Mouse (Mus musculus) gastrocnemius, postnatal 36 days (tissue): ENCODE results near the gene Mef2a. TPM values are rescaled to one million over a fixed set of nuclear protein-coding genes. Genes with fewer than 3 reads are reported as not detected.

Source experiments
- DNase-seq, 2 experiments: peaks; one replicate each; pipeline ENCODE4 v3.0.0; 2022
- intact Hi-C: fragments of 180-260 bp; cut with DNase I; formaldehyde crosslinking; loops from one replicate; pipeline ENCODE4 v1.15.1; 2025
- total RNA-seq, 2 experiments: library from RNA; stranded (reverse); gene quantifications; 2 replicates each; pipeline ENCODE4 v1.2.3; 2021

Mef2a gene
- total RNA-seq, 2 experiments from 2014 or later, result 73.8 to 74.0 TPM

GRCm38 (mm10) chr7:67217025-67217424 lies 155.6 kb downstream of the Mef2a start:
- intact Hi-C loops, result loop anchor here (1.0 to 10.0 kb wide), 2 partner anchors 414 to 548 kb away; no protein-coding TSS in a partner anchor
- DNase-seq, result peak; percentile 58 to 64

DNA sequence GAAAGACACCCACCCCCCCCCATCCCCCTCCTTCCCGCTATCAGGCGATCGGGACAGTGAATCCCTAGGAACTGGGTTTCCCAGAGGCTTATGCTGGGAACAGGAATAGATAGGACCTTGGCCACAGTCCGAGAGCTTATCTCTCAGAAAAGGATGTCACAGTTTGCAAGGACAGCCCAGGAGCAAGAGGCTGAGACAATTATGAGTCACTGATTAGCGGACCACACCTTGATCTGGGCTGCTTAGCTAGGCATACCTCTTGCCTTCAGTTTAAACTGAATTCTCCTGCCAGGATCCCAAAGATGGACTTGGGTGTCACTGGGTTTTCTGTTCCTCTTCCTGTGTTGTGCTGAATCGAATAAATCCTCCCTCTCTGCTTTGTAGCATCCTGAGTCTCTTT lies 156.3 kb downstream of the Mef2a start:
- DNase-seq, result no peak
- intact Hi-C loops, result loop anchor here (10.0 kb wide), 1 partner anchor 548 kb away; no protein-coding TSS in a partner anchor

DNA sequence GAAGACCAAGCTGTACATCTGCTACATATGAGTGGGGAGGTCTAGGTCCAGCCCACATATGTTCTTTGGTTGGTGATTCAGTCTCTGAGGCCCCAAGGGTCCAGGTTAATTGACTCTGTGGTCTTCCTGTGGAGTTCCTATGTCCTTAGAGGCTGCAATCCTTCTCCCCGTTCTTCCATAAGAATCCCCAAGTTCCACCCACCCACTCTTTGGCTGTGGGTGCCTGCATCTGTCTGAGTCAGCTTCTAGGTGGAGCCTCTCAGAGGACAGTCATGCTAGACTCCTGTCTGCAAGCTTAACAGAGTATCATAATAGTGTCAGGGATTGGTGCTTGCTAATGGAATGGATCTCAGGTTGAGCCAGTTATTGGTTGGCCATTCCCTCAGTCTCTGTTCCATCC lies 159.1 kb downstream of the Mef2a start:
- intact Hi-C loops, result loop anchor here (10.0 kb wide), 1 partner anchor 551 kb away; no protein-coding TSS in a partner anchor
- no peak for DNase-seq

DNA sequence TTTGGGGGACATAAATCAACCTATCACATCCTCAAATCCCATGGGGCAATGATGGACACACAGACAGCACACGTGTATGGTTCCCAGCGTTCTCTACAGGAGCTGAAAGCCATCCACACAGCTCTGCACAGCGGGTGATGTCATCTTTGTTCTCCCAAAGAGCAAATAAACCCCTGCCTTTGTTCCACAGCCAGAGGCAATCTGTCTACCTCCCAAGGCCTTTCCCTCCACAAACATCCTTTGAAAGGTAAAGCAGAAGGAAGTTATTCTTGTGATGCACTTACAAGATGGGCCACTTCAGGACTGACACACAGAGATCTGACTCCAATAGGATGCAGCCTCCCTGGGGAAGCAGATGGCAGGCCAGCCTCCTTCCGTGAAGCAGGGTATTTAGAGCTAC lies 160.7 kb downstream of the Mef2a start:
- no peak for DNase-seq
- intact Hi-C loops, result loop anchor here (10.0 kb wide), 1 partner anchor 553 kb away; no protein-coding TSS in a partner anchor

GRCm38 (mm10) chr7:67211341-67211740 lies 161.3 kb downstream of the Mef2a start:
- no peak for DNase-seq
- intact Hi-C loops, result loop anchor here (10.0 kb wide), 1 partner anchor 553 kb away; no protein-coding TSS in a partner anchor

GRCm38 (mm10) chr7:67210004-67210833 lies 162.4 kb downstream of the Mef2a start:
- intact Hi-C loops, result loop anchor here (10.0 kb wide), 1 partner anchor 555 kb away; no protein-coding TSS in a partner anchor
- no peak for DNase-seq

- DNase-seq, result no peak
- intact Hi-C loops, result no loop called here
Observed at GRCm38 (mm10) chr7:67208317-67208716, 164.3 kb downstream of the Mef2a start.

DNA sequence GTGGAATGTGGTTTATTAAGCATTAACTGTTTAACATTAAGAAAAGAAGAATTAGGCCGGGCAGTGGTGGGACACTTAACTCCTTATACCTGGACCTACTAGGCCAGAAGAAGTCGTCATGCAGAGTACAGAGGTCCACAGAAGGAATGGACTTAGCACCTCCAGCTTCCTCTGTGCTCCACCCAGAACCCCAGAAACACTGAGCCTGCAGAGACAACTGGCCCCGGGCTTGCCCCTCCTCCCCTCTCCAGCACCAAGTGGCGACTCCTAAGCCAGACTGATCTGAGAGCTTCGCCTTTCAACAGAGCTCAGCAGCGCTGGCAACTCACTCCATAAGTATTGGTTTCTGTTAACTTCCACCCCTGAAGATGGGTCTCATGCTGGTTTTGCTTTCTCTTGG lies 165.0 kb downstream of the Mef2a start:
- intact Hi-C loops, result no loop called here
- DNase-seq, result no peak

- no peak for DNase-seq
- intact Hi-C loops, result no loop called here
Observed at GRCm38 (mm10) chr7:67206496-67206895, 166.2 kb downstream of the Mef2a start.

- intact Hi-C loops, result no loop called here
Observed at GRCm38 (mm10) chr7:67205734-67206425, 166.8 kb downstream of the Mef2a start.

DNA sequence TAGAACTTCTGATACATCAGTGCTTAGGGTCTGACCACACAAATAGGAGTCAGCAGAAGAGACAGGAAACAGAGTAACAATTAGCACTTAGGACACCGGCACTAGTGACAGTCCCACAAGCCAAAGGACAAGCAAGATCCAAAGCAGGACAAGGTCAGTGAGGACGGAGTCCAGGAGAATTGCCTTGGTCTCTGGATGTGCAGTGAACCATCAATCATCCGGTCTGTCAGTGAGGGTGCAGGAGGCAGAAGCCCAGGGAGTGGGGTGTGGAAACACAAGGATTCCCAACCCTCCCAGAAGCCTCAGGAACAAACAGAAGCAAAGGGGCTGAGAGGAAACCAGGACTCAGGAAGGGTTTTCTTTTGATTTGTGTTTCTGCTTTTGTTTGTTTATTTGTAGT lies 169.0 kb downstream of the Mef2a start:
- intact Hi-C loops, result no loop called here
- DNase-seq, result no peak

More at GRCm38 (mm10) chr7:67205734-67206425, 166.8 kb downstream of the Mef2a start:
- DNase-seq, result no peak

DNA sequence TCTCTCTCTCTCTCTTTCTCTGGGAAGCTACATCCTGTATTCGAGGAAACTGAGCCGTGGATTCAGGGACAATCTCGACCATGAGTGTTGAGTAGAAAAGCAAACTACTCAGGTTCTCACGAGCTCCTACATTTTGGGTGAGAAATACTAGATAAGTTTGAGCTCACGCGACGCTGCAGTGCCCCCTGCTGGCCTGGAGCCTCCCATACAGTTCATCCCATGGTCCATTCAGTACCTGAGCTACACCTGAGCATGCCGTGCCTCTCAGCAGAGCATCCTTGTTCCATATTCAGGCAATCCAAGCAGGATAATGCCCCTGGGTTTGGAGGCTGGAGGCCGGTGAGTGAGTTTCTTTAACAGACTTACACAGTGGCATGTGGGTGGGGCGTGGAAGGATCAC lies 173.2 kb downstream of the Mef2a start:
- peak; percentile 48 to 50 for DNase-seq
- intact Hi-C loops, result loop anchor here (2.0 to 5.0 kb wide), 3 partner anchors 357 to 492 kb away; no protein-coding TSS in a partner anchor

- intact Hi-C loops, result no loop called here
Observed at GRCm38 (mm10) chr7:67183786-67184185, 188.9 kb downstream of the Mef2a start.

More at GRCm38 (mm10) chr7:67183786-67184185, 188.9 kb downstream of the Mef2a start:
- no peak for DNase-seq

Other genes with a start within 250 kb of the Mef2a start
- 1 to 10 TPM; 6.0 to 7.1 TPM for gene Lysmd4, start 150.3 kb downstream of the Mef2a start, total RNA-seq